Mouse (Mus musculus) ES-Bruce4 (cell line): Measurements from ENCODE around the gene Tmem88.

Experiments
- CTCF ChIP-seq: IDR thresholded peaks from one replicate; pipeline ENCODE4 v1.8.1; 2011; ENCODE audit warnings: low read depth, low read length
- EP300 ChIP-seq: IDR thresholded peaks from 2 replicates; pipeline ENCODE4 v1.6.1; 2011; ENCODE audit warnings: low read depth, low read length; ENCODE audit not compliant: insufficient read depth

GRCm38 (mm10) chr11:69414421-69415326 lies 16.6 kb upstream of the Tmem88 start:
- TF ChIP-seq CTCF (no peak), EP300 (no peak)
